Mouse (Mus musculus): ENCODE measurements around the gene Vwa5b1. TPM values are rescaled to one million over a fixed set of nuclear protein-coding genes. Genes with fewer than 3 reads are reported as not detected.

The Vwa5b1 gene
- polyA plus RNA-seq (2017; shearing (Covaris generic)): not detected

GRCm38 (mm10) chr4:138635428-138636145, at the start of gene Vwa5b1:
Gene Vwa5b1 (minus strand): TSS chr4:138635884.

Other genes with a start within 250 kb of the Vwa5b1 start
- gene Fam43b, start 239.4 kb downstream of the Vwa5b1 start, polyA plus RNA-seq (2017; shearing (Covaris generic)): not detected
- gene Mul1, start 201.2 kb downstream of the Vwa5b1 start, polyA plus RNA-seq (2017; shearing (Covaris generic)): 12.2 TPM
- 0.30 TPM for gene Camk2n1, start 181.6 kb downstream of the Vwa5b1 start, polyA plus RNA-seq (2017; shearing (Covaris generic))
- not detected for gene Pla2g2c, start 88.9 kb upstream of the Vwa5b1 start, polyA plus RNA-seq (2017; shearing (Covaris generic))
- gene Ubxn10, start 101.3 kb upstream of the Vwa5b1 start, polyA plus RNA-seq (2017; shearing (Covaris generic)): not detected
- gene Pla2g2f, start 121.7 kb upstream of the Vwa5b1 start, polyA plus RNA-seq (2017; shearing (Covaris generic)): not detected
- gene Pla2g2d, start 139.9 kb upstream of the Vwa5b1 start, polyA plus RNA-seq (2017; shearing (Covaris generic)): not detected
- not detected for gene Pla2g5, start 227.6 kb upstream of the Vwa5b1 start, polyA plus RNA-seq (2017; shearing (Covaris generic))
- not detected for gene Gm13030, start 238.1 kb upstream of the Vwa5b1 start, polyA plus RNA-seq (2017; shearing (Covaris generic))
- not detected for gene Pla2g2e, start 242.1 kb upstream of the Vwa5b1 start, polyA plus RNA-seq (2017; shearing (Covaris generic))